Mouse (Mus musculus) CD4-positive, CD25-positive, alpha-beta regulatory T cell, adult 2 months (primary cell): ENCODE data around the gene Mtfp1.

Experiments
- DNase-seq: peaks from one replicate; pipeline ENCODE4 v3.0.0-alpha.2; 2012; ENCODE audit warnings: low read depth, low spot score

The Mtfp1 gene

DNA sequence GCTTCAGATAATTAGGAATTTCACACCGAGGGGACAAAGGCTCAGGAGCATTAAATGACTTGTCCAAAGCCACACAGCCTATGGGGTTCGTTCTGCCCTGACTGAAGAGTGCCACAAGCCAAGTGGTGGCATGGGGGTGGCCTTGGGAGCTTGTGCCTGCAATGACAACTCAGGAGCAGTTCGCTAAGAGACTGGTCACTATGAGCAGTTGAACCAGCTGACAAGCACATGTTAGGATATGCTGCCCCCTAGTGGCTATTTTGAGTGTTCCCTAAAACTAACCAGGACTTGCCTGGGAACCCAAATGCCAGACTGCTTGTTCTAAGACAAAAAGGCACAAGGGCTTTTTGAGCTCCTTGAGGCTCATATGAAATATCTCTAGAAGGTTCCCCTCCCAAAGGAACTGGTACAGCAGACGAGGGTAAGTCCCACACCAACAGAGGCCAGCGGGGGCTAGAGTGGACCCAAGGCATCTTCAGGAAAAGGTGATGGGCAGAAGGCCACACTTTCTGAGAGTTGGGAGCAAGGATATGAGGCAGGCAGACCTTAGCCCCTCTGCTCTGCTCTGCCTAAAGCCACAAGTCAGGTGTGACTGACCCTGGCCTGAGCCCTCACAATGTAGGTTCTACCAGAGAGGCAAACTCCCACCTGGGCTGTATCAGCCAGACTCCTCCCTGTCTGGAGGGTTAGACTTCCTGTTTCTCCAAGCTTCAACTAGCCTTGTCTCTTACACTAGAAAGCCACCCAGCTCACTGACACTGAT, 11.7 kb downstream of the Mtfp1 start:
- DNase-seq: peak; percentile 72

DNA sequence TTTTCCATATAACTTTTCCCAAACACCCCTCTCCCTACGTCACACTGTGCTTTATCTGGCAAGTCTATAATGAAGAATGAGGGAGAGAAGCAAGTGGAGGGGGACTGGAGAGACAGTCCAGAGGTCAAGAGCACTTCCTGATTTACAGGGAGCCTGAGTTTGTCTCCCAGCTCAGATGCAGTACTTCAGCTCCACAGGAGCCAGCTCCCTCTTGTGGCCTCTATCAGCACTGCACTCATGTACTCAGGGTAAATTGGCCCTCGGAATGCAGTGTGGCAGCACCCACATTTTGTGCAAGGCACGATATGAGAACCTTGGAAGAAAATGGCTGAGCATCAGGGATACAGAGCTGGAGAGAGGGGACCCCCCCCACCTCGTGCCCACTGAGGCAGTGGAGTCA, 15.0 kb downstream of the Mtfp1 start:
- DNase-seq: peak; percentile 74

DNA sequence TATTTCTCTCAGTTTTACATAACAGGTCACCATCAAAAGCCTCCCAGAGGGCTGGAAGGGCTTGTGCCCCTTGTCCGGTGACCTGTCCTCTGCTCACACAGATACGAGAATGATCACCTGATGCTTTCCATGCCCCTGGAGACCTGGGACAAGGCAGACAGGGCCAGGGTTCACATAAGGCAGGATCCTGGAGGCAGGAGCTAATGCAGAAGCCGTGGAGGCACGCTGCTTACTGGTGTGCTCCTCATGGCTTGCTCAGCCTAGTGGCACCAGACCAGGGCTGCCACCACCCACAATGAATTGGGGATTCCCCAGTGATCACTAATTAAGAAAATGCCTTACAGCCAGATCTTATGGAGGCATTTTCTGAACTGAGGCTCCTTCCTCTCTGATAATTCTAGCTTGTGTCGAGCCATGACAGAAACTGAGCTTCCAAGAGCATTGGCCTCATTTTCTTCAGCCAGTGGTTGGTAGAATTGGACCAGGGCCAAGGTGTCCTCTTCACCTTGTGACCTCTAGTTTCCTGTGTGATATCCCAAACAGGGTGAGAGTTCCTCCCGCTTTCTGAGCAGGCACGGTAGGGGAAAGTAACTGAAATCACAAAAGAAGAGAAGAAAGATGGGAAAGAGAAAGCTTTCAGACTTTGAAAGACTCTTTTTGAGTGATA, 16.8 kb downstream of the Mtfp1 start:
- no peak for DNase-seq

DNA sequence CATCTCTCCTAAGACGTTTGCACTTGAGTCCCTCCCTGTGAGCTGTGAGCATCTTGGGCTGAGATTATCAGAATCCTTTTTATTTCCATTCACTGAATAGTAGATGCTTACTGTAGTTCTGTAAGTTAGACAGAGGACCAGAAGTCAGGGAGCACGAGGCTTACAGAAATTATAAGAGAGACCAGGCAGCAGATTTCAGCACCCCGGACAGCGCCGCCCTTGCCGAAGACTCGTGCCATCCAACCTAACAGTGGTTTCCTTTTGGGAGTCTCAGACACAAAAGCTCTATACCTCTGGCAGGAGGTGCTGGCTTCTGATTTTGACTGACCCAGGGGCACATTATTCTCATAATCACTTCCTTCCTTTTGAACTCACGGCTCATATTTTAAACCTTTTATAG, 18.6 kb downstream of the Mtfp1 start:
- peak; percentile 58 for DNase-seq

DNA sequence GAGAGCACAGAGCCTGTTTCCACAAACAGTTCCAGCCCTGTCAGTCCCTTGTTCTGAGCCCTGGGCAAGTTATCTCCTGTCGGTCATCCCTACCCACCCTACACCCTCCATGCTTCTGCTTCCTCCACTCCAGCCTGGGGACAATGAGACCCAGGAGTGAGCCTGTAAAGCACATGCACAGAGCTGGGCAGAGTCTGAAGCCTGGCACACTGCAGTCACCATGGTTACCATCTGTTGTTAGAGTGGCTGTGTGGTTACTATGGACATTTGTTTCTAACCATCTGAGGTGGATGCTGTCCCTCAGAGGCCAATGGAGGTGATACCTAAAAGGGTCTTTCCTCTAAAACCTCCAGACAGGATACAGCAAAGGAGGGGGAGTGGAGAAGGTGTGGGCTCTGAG, 25.6 kb downstream of the Mtfp1 start:
- no peak for DNase-seq

DNA sequence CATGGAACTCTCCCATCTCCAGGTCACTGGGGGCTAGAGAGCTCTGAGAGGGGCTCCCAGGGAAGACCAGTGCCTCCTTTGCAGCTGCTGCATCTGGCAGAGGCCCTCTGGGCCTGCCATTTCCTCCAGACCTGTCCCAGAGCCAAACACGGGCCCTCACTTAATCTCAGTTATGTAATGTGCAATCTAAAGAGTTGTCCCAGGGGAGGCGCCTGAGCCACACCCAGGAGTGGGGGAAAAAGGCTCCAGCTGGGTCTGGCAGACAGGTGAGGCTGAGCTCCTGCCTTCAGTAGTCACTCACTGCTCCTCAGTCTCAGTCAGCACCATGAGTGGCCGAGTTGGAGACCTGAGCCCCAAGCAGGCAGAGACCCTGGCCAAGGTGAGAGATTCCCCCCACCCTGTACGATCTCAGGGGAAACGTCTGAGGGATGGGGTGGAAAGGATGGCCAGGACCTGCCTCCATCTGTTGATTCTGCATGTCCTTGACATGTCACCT, 30.6 kb downstream of the Mtfp1 start, which contains the start of gene Sec14l3:
Gene Sec14l3 (plus strand): TSS at position 215 of the 496 bp plus-strand sequence.
- no peak for DNase-seq

DNA sequence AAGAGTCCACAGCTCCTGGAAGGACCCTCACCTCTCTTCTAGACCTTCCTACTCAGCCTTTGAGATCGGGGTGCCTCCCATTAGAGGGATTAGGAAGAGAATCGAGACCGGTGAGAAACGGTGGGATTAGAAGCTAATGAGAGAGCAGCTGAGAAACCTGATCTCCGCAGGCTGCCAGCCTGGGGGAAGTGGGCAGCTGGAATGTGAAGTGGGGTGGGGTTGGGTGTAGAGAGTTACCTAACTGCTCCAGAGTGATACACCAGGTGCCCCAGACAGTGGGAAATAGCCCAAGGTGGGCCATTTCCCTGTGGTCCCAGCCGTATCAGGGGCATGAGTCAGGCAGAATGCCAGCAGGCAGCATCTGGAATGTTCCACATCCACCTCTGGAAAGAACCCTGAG, 32.3 kb downstream of the Mtfp1 start:
- DNase-seq: no peak

DNA sequence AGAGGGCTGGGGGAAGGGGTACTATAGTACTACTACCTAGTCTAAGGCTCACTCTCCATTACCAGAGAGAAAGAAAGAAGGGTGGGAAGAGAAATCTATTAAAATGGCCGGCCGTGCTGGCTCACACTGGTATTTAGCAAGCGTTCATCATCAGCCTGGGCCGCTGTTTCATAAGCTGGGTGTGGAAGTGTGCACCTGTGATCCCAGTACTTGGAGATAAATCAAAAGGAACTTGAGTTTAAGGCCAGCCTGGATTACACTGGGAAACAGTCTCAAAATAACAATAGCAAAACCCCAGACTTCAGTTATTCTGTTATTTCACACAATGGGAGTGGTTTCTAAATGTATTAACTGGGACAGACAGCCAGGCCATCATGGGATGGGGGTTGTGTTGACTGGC, 32.7 kb downstream of the Mtfp1 start:
- DNase-seq: no peak

DNA sequence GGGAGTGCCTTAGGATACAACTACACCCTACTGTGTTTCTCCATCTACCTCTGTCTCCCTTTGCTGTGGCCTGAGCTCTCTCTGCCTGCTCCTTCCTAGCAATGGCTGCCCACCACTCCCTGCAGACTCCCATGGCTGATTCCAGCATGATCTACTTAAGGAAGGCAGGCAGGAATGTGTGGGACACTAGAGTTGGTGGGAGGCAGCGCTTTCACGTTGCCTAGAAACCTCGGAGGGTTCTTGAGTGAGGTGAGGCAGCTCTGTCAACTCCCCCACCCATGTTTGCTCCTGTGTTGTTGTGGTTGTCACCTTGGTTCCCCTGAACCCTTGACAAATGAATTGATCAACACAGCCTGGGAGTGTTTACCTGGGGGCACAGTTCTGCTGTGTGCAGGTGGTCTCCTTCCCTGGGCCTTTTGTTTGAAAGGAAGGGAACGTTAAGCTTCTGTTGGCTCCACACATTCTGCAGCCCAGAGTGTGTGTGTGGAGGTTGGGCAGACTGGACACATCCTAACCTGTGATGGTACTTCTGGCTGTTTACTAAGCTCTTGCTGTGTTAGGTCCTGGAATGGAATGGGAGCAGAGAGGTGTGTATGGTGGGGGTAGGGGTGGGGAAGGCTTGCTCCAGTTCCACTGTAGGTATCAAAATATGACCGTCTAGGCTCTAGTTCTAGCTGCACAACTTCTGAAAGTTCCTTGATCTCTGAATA, 34.2 kb downstream of the Mtfp1 start:
- no peak for DNase-seq

DNA sequence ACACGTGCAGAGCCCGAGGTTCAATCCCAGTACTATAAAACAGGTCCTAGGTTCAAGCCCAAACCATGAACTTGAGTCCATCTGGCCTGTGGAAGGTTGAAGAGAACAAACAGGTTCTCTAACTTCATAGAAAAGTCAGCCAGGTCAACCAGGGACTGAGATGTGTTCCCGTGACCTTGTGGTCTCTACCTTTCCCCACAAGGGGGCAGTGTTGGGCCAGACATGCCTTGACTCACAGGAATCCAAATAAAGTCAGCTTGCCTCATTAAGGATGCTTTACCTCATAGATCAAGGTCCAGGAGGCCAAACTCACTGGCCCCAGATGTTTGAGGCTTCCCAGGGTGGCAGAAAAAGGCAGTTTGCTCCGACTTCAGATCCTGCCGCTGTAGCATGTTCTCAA, 41.7 kb downstream of the Mtfp1 start:
- DNase-seq: peak; percentile 81

DNA sequence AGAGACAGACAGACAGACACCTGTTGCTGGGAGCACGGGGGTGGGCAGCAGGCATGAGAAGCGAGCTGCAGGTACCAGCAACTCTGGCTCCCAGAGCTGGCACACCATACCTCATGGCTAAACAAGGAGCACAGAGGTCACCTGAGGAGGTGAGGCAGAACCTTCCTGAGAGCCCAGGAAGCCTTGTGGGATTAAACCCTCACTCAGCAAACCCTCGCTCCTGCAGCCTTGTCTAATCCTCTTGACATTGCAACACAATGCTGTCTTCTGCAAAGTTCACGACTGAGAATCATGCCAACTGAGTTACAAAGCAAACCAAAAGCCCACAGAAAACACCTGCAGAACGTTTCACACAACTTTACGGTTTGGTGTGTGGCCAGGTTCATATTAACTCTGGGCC, 46.8 kb downstream of the Mtfp1 start:
- DNase-seq: no peak

DNA sequence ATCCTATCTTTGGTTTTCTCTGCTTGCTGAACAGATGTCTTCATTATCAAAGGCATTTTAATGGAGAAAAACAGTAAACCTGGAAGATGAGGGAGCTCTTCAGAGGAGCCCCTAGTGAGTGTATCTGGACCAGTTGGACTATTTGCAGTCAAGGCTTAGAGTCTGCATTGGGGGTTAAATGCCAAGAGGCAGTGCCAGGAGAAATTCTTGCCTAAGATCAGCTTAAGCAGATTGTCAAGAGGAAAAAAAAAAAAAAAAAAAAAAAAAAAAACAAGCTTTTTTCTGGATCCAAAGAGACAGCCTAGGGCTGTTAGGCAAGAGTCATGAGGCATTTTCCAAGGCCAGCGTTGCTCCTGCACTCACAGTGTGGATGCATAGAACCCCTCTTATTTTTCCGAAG, 47.5 kb downstream of the Mtfp1 start:
- DNase-seq: no peak

DNA sequence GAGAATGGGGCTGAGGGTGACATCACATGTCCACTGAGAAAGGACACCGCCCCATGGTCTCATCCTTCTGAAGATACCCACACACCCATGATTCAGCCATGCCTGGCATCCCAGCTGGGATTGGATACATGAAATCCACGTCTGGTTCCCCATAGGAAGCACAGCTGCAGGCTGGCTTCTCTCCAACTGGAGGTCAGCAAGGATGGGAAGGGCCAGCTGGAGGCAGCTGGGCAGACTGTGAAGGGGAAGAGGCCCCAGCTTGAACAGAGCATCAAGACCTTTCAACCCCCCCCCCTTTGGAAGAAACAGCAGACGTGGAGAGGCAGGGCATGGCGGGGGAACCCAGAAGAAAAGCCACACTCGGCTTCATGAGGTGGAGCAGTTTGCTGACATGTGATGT, 48.7 kb downstream of the Mtfp1 start:
- DNase-seq: no peak

DNA sequence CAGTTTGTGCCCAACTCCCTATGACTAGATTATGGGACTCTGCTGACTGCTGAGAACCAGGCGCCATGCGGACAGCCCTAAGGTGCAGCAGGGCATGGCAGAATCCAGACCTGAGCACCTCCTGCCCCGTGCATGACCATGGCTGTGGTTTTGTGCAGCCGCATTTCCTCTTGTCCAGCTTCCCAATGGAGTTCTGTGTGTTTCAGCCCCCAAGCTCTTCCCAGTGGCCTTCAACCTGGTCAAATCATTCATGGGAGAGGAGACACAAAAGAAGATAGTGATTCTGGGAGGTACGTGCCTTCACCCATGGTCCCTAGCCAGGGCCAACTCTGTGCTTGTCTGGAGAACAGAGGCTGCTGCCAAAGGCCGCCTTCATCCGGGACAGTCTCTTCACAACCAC, 52.2 kb downstream of the Mtfp1 start:
- no peak for DNase-seq
